Mouse (Mus musculus) CH12.LX (cell line): ENCODE results near the gene Rgs12. TPM values are rescaled to one million over a fixed set of nuclear protein-coding genes. Genes with fewer than 3 reads are reported as not detected.

Experiments used
- DNase-seq: peaks from one replicate; pipeline ENCODE4 v3.0.0-alpha.2; 2013; ENCODE audit errors: extremely low read depth
- H3K27ac ChIP-seq: 2 replicates; pipeline ENCODE4 v1.5.1; 2012; ENCODE audit warnings: low read depth, mild to moderate bottlenecking, control low read depth, moderate library complexity; ENCODE audit not compliant: insufficient read depth
- H3K27me3 ChIP-seq: replicated peaks from 2 replicates; pipeline ENCODE3; 2012; ENCODE audit warnings: inconsistent platforms
- H3K36me3 ChIP-seq, 2 experiments: replicated peaks in 1 of 2; 2 replicates each; pipeline versions ENCODE3 to v1.6.1; 2012; ENCODE audit warnings: inconsistent platforms in 1 of 2, low read length in 1 of 2, mild to moderate bottlenecking in 1 of 2, mixed read lengths in 1 of 2, moderate library complexity in 1 of 2; ENCODE audit not compliant: control insufficient read depth in 1 of 2, insufficient read depth in 1 of 2
- H3K4me1 ChIP-seq, 2 experiments: 2 replicates each; pipeline ENCODE4 v1.6.1; 2012; ENCODE audit warnings: inconsistent platforms in 1 of 2, moderate library complexity in 1 of 2; ENCODE audit not compliant: insufficient read depth in 2 of 2, control insufficient read depth in 1 of 2
- H3K4me2 ChIP-seq: 2 replicates; pipeline ENCODE4 v1.6.1; 2012; ENCODE audit warnings: low read depth, mild to moderate bottlenecking, control low read depth; ENCODE audit not compliant: poor library complexity, insufficient read depth, severe bottlenecking
- H3K4me3 ChIP-seq, 3 experiments: fragments of 150-350 bp in 1 of 3; sonication (generic) in 1 of 3; replicated peaks in 1 of 3; 2 replicates each; pipeline versions ENCODE3 to v1.5.1; 2011 to 2012; ENCODE audit warnings: low read depth in 2 of 3, low read length in 2 of 3, mild to moderate bottlenecking in 2 of 3, moderate library complexity in 2 of 3, control low read depth in 1 of 3, improper control_type of control experiment in 1 of 3, inconsistent platforms in 1 of 3, mixed read lengths in 1 of 3; ENCODE audit not compliant: poor library complexity in 1 of 3
- H3K79me2 ChIP-seq: replicated peaks from 2 replicates; pipeline ENCODE4 v1.6.1; 2012; ENCODE audit warnings: mild to moderate bottlenecking, moderate library complexity; ENCODE audit not compliant: control insufficient read depth, poor library complexity, insufficient read depth, severe bottlenecking; ENCODE audit errors: extremely low read depth
- H3K9ac ChIP-seq: 2 replicates; pipeline ENCODE4 v1.6.1; 2012; ENCODE audit warnings: low read depth, mild to moderate bottlenecking, control low read depth, moderate library complexity; ENCODE audit not compliant: insufficient read depth
- H3K9me3 ChIP-seq: replicated peaks from 2 replicates; pipeline ENCODE3; 2012; ENCODE audit warnings: low read length, inconsistent platforms, mixed read lengths
- CHD2 ChIP-seq: IDR thresholded peaks from 2 replicates; pipeline ENCODE4 v1.6.1; 2011; ENCODE audit warnings: low read length, improper control_type of control experiment
- CTCF ChIP-seq, 2 experiments: IDR thresholded peaks in 1 of 2; conservative IDR thresholded peaks in 1 of 2; 2 replicates each; pipeline ENCODE4 v1.5.1; 2011 to 2012; ENCODE audit warnings: low read depth in 2 of 2, low read length in 2 of 2, improper control_type of control experiment in 1 of 2, inconsistent platforms in 1 of 2, mild to moderate bottlenecking in 1 of 2, moderate library complexity in 1 of 2
- E2F4 ChIP-seq: IDR thresholded peaks from 2 replicates; pipeline ENCODE4 v1.6.1; 2011; ENCODE audit warnings: low read depth, low read length, improper control_type of control experiment; ENCODE audit not compliant: insufficient replicate concordance
- ETS1 ChIP-seq: conservative IDR thresholded peaks from 2 replicates; pipeline ENCODE4 v1.6.1; 2012; ENCODE audit warnings: low read depth, mild to moderate bottlenecking, inconsistent platforms, low read length, improper control_type of control experiment, moderate library complexity
- GABPA ChIP-seq: IDR thresholded peaks from 2 replicates; pipeline ENCODE4 v1.6.1; 2012; ENCODE audit warnings: low read depth, low read length, improper control_type of control experiment, inconsistent platforms; ENCODE audit not compliant: insufficient replicate concordance
- HCFC1 ChIP-seq: IDR thresholded peaks from 2 replicates; pipeline ENCODE4 v1.6.1; 2012; ENCODE audit warnings: low read depth, mild to moderate bottlenecking, inconsistent platforms, low read length, improper control_type of control experiment
- IRF4 ChIP-seq: IDR thresholded peaks from 2 replicates; pipeline ENCODE4 v1.6.1; 2014; ENCODE audit warnings: low read depth, mild to moderate bottlenecking, inconsistent platforms, low read length, improper control_type of control experiment
- MAFK ChIP-seq: IDR thresholded peaks from 2 replicates; pipeline ENCODE4 v1.6.1; 2011; ENCODE audit warnings: low read length, improper control_type of control experiment; ENCODE audit not compliant: insufficient replicate concordance
- MEF2A ChIP-seq: IDR thresholded peaks from 2 replicates; pipeline ENCODE4 v1.6.1; 2014; ENCODE audit warnings: low read depth, mild to moderate bottlenecking, inconsistent platforms, low read length, improper control_type of control experiment, borderline replicate concordance
- MXI1 ChIP-seq: IDR thresholded peaks from 2 replicates; pipeline ENCODE4 v1.6.1; 2011; ENCODE audit warnings: mild to moderate bottlenecking, low read depth, low read length, improper control_type of control experiment
- MYC ChIP-seq: IDR thresholded peaks from 2 replicates; pipeline ENCODE4 v1.6.1; 2011; ENCODE audit warnings: low read depth, mild to moderate bottlenecking, improper control_type of control experiment, low read length
- NRF1 ChIP-seq: IDR thresholded peaks from 2 replicates; pipeline ENCODE4 v1.6.1; 2014; ENCODE audit warnings: low read depth, mild to moderate bottlenecking, inconsistent platforms, low read length, improper control_type of control experiment, moderate library complexity
- PAX5 ChIP-seq: IDR thresholded peaks from 2 replicates; pipeline ENCODE4 v1.6.1; 2012; ENCODE audit warnings: low read length, inconsistent platforms, mixed read lengths
- POLR2AphosphoS2 ChIP-seq: IDR thresholded peaks from 2 replicates; pipeline ENCODE4 v1.6.1; 2011; ENCODE audit warnings: low read depth, low read length, improper control_type of control experiment
- SMC3 ChIP-seq: IDR thresholded peaks from 2 replicates; pipeline ENCODE4 v1.6.1; 2011; ENCODE audit warnings: low read depth, low read length, improper control_type of control experiment
- TBP ChIP-seq: conservative IDR thresholded peaks from 2 replicates; pipeline ENCODE4 v1.6.1; 2011; ENCODE audit warnings: low read depth, low read length, improper control_type of control experiment
- TCF12 ChIP-seq: IDR thresholded peaks from 2 replicates; pipeline ENCODE4 v1.6.1; 2014; ENCODE audit warnings: low read depth, mild to moderate bottlenecking, inconsistent platforms, low read length, improper control_type of control experiment
- ZNF384 ChIP-seq: IDR thresholded peaks from 2 replicates; pipeline ENCODE4 v1.6.1; 2012; ENCODE audit warnings: low read depth, low read length, improper control_type of control experiment, inconsistent platforms
- dilution Hi-C: fragments of 300-500 bp; cut with MboI; formaldehyde crosslinking; loops from 2 replicates; pipeline ENCODE4 v1.14.3; 2020; ENCODE audit warnings: low sequenced_read_pairs; ENCODE audit not compliant: extremely low pct_unique_long_range_greater_than_20kb, extremely low pct_ligation_motif_present
- in situ Hi-C: fragments of 300-500 bp; cut with MboI; formaldehyde crosslinking; loops from 3 replicates; pipeline ENCODE4 v1.14.3; 2019; ENCODE audit warnings: low sequenced_read_pairs, low pct_ligation_motif_present, low pct_unique_long_range_greater_than_20kb, mixed read lengths
- polyA plus RNA-seq: library from polyadenylated mRNA; unstranded; fragments of >175 nt; gene quantifications from 2 replicates; pipeline ENCODE4 v1.2.1, GENCODE M21; 2012; ENCODE audit warnings: low read depth; ENCODE audit not compliant: insufficient read length
- total RNA-seq, 2 experiments: library from RNA; depleted of rRNA; stranded (reverse); fragments of 300-350 nt in 1 of 2; fragments of >200 nt in 1 of 2; gene quantifications; 2 replicates each; pipeline ENCODE4 v1.2.3; 2012 to 2014

The Rgs12 gene
- total and polyA plus RNA-seq, 3 experiments = 6.8 to 9.8 (median 8.1) TPM

DNA sequence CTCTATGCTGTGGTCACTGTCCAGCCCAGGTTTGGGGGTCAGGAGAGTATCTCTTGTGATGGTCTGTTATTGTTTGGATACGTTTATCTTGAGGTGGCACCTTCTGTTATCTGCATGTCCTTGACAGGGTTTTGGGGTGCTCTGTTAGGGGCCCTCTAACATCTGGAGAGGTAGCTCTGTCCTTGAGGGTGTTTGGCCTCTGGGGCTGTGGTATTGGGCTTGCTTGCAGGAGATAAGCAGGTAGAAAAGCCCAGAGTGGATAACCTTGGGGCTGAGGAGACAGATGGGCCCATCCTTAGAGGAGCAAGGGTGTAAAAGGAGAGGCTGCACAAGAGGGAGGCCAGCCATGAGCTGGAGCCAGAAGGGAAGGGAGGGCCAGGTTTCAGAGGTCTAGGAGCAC is 10.8 kb downstream of the Rgs12 start:
- H3K4me1 ChIP-seq = no peaks in the 10 kb centered on the region
- H3K9ac ChIP-seq = no peak overlapping the region

DNA sequence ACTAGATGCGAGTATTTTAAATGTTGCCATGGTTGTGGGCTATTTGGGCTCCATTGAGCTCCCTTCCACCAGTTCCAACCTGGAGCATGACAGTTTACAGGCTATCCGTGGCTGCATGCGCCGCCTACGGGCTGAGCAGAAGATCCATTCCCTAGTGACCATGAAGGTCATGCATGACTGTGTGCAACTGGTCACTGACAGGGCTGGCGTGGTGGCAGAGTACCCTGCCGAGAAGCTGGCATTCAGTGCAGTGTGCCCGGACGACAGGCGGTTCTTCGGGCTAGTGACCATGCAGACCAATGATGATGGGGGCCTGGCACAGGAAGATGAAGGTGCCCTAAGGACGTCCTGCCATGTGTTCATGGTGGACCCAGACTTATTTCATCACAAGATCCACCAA is 16.3 kb downstream of the Rgs12 start:
- Histone ChIP-seq H3K4me1 (peaks cover 0 to 7% of the 10 kb centered on the region in 2 experiments; a peak in 2 of 4 replicates), H3K36me3 (no peaks in the 10 kb centered on the region), H3K9ac (no peak overlapping the region), H3K9me3 (no peaks in the 10 kb centered on the region), H3K27me3 (peaks cover 15% of the 10 kb centered on the region), H3K79me2 (no peaks in the 10 kb centered on the region), H3K4me2 (no peak overlapping the region), H3K4me3 (no peak overlapping the region), H3K27ac (no peak overlapping the region)
- in situ Hi-C loops (no loop called here), dilution Hi-C loops (no loop called here)
- DNase-seq = no peak
- TF ChIP-seq NRF1 (no peak), PAX5 (no peak), MYC (no peak), ETS1 (no peak), MEF2A (no peak), CHD2 (no peak), ZNF384 (no peak), HCFC1 (no peak), GABPA (no peak), TCF12 (no peak), SMC3 (no peak), POLR2AphosphoS2 (no peak), MAFK (no peak), E2F4 (no peak), IRF4 (no peak), MXI1 (no peak)
- TF ChIP-seq, all 38 proteins: peak for 0

More for the DNA sequence above, 10.8 kb downstream of the Rgs12 start:
- TF ChIP-seq MEF2A (no peak), TBP (no peak), MYC (no peak), CTCF (conservative IDR thresholded peaks at IDR 0.05 in 1 of 2, IDR thresholded peaks at IDR 0.05 in 1 of 2; ENCODE audit: low read depth in 2 of 2, low read length in 2 of 2) (no peak)
- TF ChIP-seq, all 38 proteins: peak for 0
- Histone ChIP-seq H3K79me2 (no peaks in the 10 kb centered on the region), H3K27me3 (peaks cover 67% of the 10 kb centered on the region), H3K4me3 (no peak overlapping the region), H3K4me2 (no peak overlapping the region), H3K27ac (no peak overlapping the region), H3K9me3 (no peaks in the 10 kb centered on the region), H3K36me3 (no peaks in the 10 kb centered on the region)
- in situ Hi-C loops = no loop called here
- DNase-seq = no peak
- dilution Hi-C loops = no loop called here
